Mouse (Mus musculus): ENCODE measurements around the gene Mxra8.

DNA sequence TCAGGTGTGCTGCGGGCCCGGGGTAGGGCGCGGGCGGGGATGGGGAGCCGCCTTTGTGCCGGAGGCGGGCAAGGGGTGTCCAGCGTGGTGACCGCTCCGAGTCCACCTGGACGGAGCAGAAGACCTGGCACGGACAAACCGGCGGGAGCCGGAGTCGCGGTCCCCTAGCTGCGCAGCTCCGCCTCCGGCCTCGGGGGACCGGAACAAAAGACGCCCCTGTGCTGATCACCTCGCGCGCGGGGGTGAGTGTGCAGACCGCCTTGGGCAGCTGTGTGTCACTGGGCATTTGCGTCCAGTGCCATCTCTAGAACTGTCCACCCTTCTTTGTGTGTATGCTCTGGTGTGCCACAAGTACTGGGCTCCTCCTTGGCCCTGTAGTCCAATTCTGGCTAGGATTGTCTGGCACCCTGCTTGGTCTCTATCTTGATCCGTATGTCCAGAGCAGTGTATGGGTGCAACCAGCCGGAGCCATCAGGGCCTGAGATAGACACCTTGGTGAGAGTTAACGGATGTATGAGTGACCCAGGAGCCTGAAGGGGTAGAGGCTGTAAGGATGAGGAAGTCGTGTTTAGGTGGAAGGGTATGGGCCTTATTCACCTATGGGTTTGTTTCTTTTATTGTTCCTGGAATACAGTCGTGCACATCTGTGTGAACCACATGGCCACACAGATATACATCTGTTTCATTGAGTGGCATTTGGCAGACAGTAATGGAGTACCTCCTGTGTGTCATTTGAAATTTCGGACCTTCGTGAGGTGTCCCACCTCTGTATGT is 53.1 kb downstream of the Mxra8 start:
- TF ChIP-seq CTCF (IDR thresholded peaks at IDR 0.05; ENCODE audit: borderline replicate concordance, insufficient read depth, low read depth, low read length) (no peak), POLR2A (IDR thresholded peaks at IDR 0.05; ENCODE audit: borderline replicate concordance, insufficient read depth, low read length) (no peak)

Measured in cerebellum, adult 2 months (tissue).